Comparison of ENCODE assay signal across 14 mouse cellular contexts in genomic region chr1:72813089-72813638, GRCm38 (mm10). TPM values are rescaled to one million over a fixed set of nuclear protein-coding genes. Genes with fewer than 3 reads are reported as not detected.
DNase-seq lines count a peak whose midpoint lies in the region; ATAC-seq lines count a peak whose summit lies in the region.
"Had no signal": no experiment of that assay in that cellular context is flagged by ENCODE, and none has a peak within 500 bp of the region (broad histone marks: within the 10 kb centered on the region; RNA-seq: fewer than 3 reads in every experiment).

No protein-coding gene starts in this region.

- H3K9ac ChIP-seq in heart, embryonic 11.5 days (ENCODE audit: low read depth, low read length) = 0 out of 2 replicates have a peak overlapping the region, but pooled peaks have one; percentile 34
- H3K9ac ChIP-seq in hindbrain, embryonic 12.5 days = no peak overlapping the region
- no peak overlapping the region for H3K9ac ChIP-seq in midbrain, embryonic 14.5 days (replicated peaks; ENCODE audit: low read length)
- H3K9ac ChIP-seq: liver, embryonic 15.5 days had no signal

- H3K27me3 ChIP-seq in heart, embryonic 11.5 days (ENCODE audit: control insufficient read depth, insufficient read depth, low read length) = no peaks in the 10 kb centered on the region
- peaks cover 3% of the 10 kb centered on the region; the same call in 1 of the 2 replicates for H3K27me3 ChIP-seq in hindbrain, embryonic 12.5 days
- no peaks in the 10 kb centered on the region for H3K27me3 ChIP-seq in midbrain, embryonic 14.5 days (ENCODE audit: control insufficient read depth, insufficient read depth, low read length)
- H3K27me3 ChIP-seq: liver, embryonic 15.5 days had no signal

- H3K4me1 ChIP-seq in heart, embryonic 11.5 days (ENCODE audit: control insufficient read depth, insufficient read depth, low read length) = 0 out of 2 replicates have a peak, but pooled peaks cover 2% of the 10 kb centered on the region
- H3K4me1 ChIP-seq in hindbrain, embryonic 12.5 days = peaks cover 30% of the 10 kb centered on the region
- H3K4me1 ChIP-seq in midbrain, embryonic 14.5 days (ENCODE audit: control insufficient read depth, insufficient read depth, low read length) = peaks cover 15% of the 10 kb centered on the region
- H3K4me1 ChIP-seq: liver, embryonic 15.5 days had no signal

- DNase-seq in heart, adult 8-10 months (ENCODE audit: low spot score) = no peak
- DNase-seq in ZHBTc4 (ENCODE audit: low read depth, low spot score) = peak; percentile 46
- no peak for DNase-seq in midbrain, embryonic 14.5 days
- no peak for DNase-seq in frontal cortex, postnatal 36 days (ENCODE audit: low spot score in 2 of 2)
- DNase-seq in ovary, postnatal 10 days (ENCODE audit: low spot score) = no peak
- no peak for DNase-seq in kidney, adult 8-10 months
- DNase-seq: adrenal gland, postnatal 25 days; B cell, adult 2 months; cerebellum, adult 8-10 months; heart, adult 2 months; kidney, adult 9 months had no signal

- no peak for ATAC-seq in heart, embryonic 11.5 days (replicated peaks; ENCODE audit: insufficient number of reproducible peaks, low FRiP score, low TSS enrichment)
- ATAC-seq in hindbrain, embryonic 12.5 days (ENCODE audit: low FRiP score) = peak; percentile 42
- ATAC-seq in midbrain, embryonic 14.5 days (ENCODE audit: low FRiP score, low TSS enrichment) = 0 out of 2 replicates have a peak, but pooled peaks have one; percentile 10

- no peak overlapping the region for H3K27ac ChIP-seq in heart, embryonic 11.5 days (ENCODE audit: low read depth, low read length)
- peak overlapping the region; percentile 63 for H3K27ac ChIP-seq in hindbrain, embryonic 12.5 days
- H3K27ac ChIP-seq in midbrain, embryonic 14.5 days (replicated peaks; ENCODE audit: low read depth, low read length) = peak overlapping the region; percentile 55; the same call in 1 of the 2 replicates
- H3K27ac ChIP-seq: heart, adult 2 months; liver, embryonic 15.5 days had no signal

- WGBS in heart, embryonic 11.5 days (ENCODE audit: insufficient replicate concordance) = 37% methylated on average over 5 of the region's 5 CpGs
- 25% methylated on average over 5 of the region's 5 CpGs for WGBS in hindbrain, embryonic 12.5 days
- 39% methylated on average over 5 of the region's 5 CpGs for WGBS in midbrain, embryonic 14.5 days

- H3K9me3 ChIP-seq in heart, embryonic 11.5 days (replicated peaks; ENCODE audit: control insufficient read depth, low read length) = peaks cover 3% of the 10 kb centered on the region; the same call in 1 of the 2 replicates
- peaks cover 10% of the 10 kb centered on the region for H3K9me3 ChIP-seq in hindbrain, embryonic 12.5 days (replicated peaks)
- H3K9me3 ChIP-seq in midbrain, embryonic 14.5 days (ENCODE audit: control insufficient read depth, low read length) = peaks cover 8% of the 10 kb centered on the region; the same call in 1 of the 2 replicates
- H3K9me3 ChIP-seq: liver, embryonic 15.5 days had no signal

- no peaks in the 10 kb centered on the region for H3K36me3 ChIP-seq in heart, embryonic 11.5 days (ENCODE audit: control insufficient read depth, insufficient read depth, low read length)
- no peaks in the 10 kb centered on the region for H3K36me3 ChIP-seq in hindbrain, embryonic 12.5 days
- H3K36me3 ChIP-seq in midbrain, embryonic 14.5 days (ENCODE audit: control insufficient read depth, insufficient read depth, low read length) = no peaks in the 10 kb centered on the region
- H3K36me3 ChIP-seq: liver, embryonic 15.5 days had no signal

- no peak overlapping the region for H3K4me2 ChIP-seq in heart, embryonic 11.5 days
- H3K4me2 ChIP-seq in hindbrain, embryonic 12.5 days (replicated peaks) = no peak overlapping the region
- no peak overlapping the region for H3K4me2 ChIP-seq in midbrain, embryonic 14.5 days (ENCODE audit: low read length)
- H3K4me2 ChIP-seq: liver, embryonic 15.5 days had no signal

- H3K4me3 ChIP-seq in heart, embryonic 11.5 days (ENCODE audit: low read depth, low read length) = no peak overlapping the region
- H3K4me3 ChIP-seq in hindbrain, embryonic 12.5 days = no peak overlapping the region
- no peak overlapping the region for H3K4me3 ChIP-seq in midbrain, embryonic 14.5 days (replicated peaks; ENCODE audit: low read depth, low read length)
- H3K4me3 ChIP-seq: heart, adult 2 months; liver, embryonic 15.5 days had no signal

RNA-seq across cellular contexts. Expression of gene Igfbp2, which starts 11.1 kb away (rescaled TPM):
- 87.8 and 88.7 TPM in 2 replicates for polyA plus RNA-seq in heart, embryonic 11.5 days (2014; fragmentation: Nextera tagmentation; extraction: Ambion mirVana)
- total RNA-seq in heart, adult 8-10 months (2022) = under 1 TPM in 3 of 4 experiments, not detected in 1; 0.27 to 0.66 (median 0.31) TPM
- polyA plus RNA-seq in hindbrain, embryonic 12.5 days (2016; fragmentation: Nextera tagmentation; extraction: Ambion mirVana) = 548 and 549 TPM in 2 replicates
- 200 and 310 TPM in 2 replicates for polyA plus RNA-seq in midbrain, embryonic 14.5 days (2014; fragmentation: Nextera tagmentation; extraction: Ambion mirVana)
